Mouse (Mus musculus) forebrain, embryonic 16.5 days (tissue): ENCODE results near the gene Ackr4. TPM values are rescaled to one million over a fixed set of nuclear protein-coding genes. Genes with fewer than 3 reads are reported as not detected.

Experiments used
- ATAC-seq: fragments of 200-750 bp; cut with Nextera tagmentation; 2 replicates; pipeline ENCODE4 v1.8.0; 2017; ENCODE audit warnings: mild to moderate bottlenecking, moderate library complexity
- H3K27ac ChIP-seq: fragments of 300-500 bp; sonication (generic); 2 replicates; pipeline ENCODE4 v1.5.1; 2014; ENCODE audit warnings: low read length, control low read depth
- H3K27me3 ChIP-seq: fragments of 300-500 bp; sonication (generic); replicated peaks from 2 replicates; pipeline ENCODE4 v1.6.1; 2014; ENCODE audit warnings: low read length; ENCODE audit not compliant: control insufficient read depth, insufficient read depth
- H3K36me3 ChIP-seq: fragments of 300-500 bp; sonication (generic); 2 replicates; pipeline ENCODE4 v1.6.1; 2014; ENCODE audit not compliant: control insufficient read depth, insufficient read depth
- H3K4me1 ChIP-seq: fragments of 300-500 bp; sonication (generic); replicated peaks from 2 replicates; pipeline ENCODE4 v1.6.1; 2014; ENCODE audit warnings: low read length; ENCODE audit not compliant: control insufficient read depth, insufficient read depth
- H3K4me2 ChIP-seq: fragments of 300-500 bp; sonication (generic); 2 replicates; pipeline ENCODE4 v1.6.1; 2014; ENCODE audit warnings: mild to moderate bottlenecking, low read length, control low read depth
- H3K4me3 ChIP-seq: fragments of 300-500 bp; sonication (generic); replicated peaks from 2 replicates; pipeline ENCODE4 v1.5.1; 2014; ENCODE audit warnings: mild to moderate bottlenecking, low read length, control low read depth
- H3K9ac ChIP-seq: fragments of 300-500 bp; sonication (generic); replicated peaks from 2 replicates; pipeline ENCODE4 v1.6.1; 2014; ENCODE audit warnings: low read depth, low read length, control low read depth
- H3K9me3 ChIP-seq: fragments of 300-500 bp; sonication (generic); 2 replicates; pipeline ENCODE4 v1.6.1; 2016; ENCODE audit warnings: low read length; ENCODE audit not compliant: control insufficient read depth
- WGBS: fragments of 180-500 bp; shearing (Covaris S2); extraction: QIAGEN DNeasy Blood & Tissue Kit; methylation state at CpG from one replicate; pipeline ENCODE4 v1.1.7; 2014; 5-methylcytosine and 5-hydroxymethylcytosine counted together
- polyA plus RNA-seq: library from polyadenylated mRNA; unstranded; fragments of >200 nt; fragmentation: Nextera tagmentation; extraction: Ambion mirVana; gene quantifications from 2 replicates; pipeline ENCODE4 v1.2.1, GENCODE M21; 2015

The Ackr4 gene
- polyA plus RNA-seq, 1 experiment from 2014 or later = 0.56 TPM

DNA sequence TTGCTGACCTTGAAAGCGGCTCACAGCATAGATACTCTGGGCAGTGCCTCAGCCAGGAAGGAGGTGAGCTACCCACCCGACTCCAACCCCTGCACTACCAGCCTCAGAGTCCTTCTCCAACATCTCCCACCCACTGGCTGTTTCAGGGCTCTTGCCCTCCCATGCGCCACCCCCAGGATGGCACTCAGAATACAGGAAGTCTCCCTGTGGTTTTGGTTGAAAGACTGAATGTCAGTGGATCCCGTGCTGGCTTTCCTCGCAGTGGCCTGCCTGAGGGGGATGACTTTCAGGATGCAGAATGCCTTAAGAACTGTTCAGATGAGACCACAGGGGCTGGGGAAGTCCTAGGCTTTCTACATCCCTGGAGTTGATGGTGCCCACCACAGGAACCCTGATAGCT, 3.6 kb downstream of the Ackr4 start:
- H3K4me2 ChIP-seq = no peak overlapping the region
- H3K9ac ChIP-seq = no peak overlapping the region
- no peak overlapping the region for H3K27ac ChIP-seq
- H3K27me3 ChIP-seq = no peaks in the 10 kb centered on the region
- H3K4me1 ChIP-seq = peaks cover 14% of the 10 kb centered on the region
- no peak for ATAC-seq
- 77% methylated on average over 5 of the region's 5 CpGs for WGBS
- no peak overlapping the region for H3K4me3 ChIP-seq
- H3K9me3 ChIP-seq = no peaks in the 10 kb centered on the region
- no peaks in the 10 kb centered on the region for H3K36me3 ChIP-seq

DNA sequence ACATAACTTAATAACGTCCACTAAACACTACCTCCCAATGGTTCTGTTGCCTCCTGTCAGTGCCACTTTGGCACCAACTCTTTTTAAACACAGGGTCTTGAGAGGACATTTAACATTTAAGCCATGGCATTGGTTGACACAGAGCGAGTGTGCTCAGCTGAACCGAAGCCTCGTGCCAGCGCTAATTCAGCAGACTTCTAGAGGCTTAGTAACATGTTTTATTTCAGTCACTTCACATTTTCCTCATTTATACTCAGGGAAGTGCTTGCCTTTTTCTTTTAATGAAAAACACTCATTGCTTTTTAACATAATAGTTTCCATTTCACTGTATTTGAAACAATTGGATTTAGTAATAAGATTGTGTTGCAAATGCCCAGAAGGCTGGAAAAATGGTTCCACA, 17.6 kb downstream of the Ackr4 start:
- H3K27me3 ChIP-seq = no peaks in the 10 kb centered on the region
- H3K9ac ChIP-seq = no peak overlapping the region
- H3K4me3 ChIP-seq = no peak overlapping the region
- H3K9me3 ChIP-seq = peaks cover 5% of the 10 kb centered on the region; the same call in 1 of the 2 replicates
- no peaks in the 10 kb centered on the region for H3K4me1 ChIP-seq
- H3K4me2 ChIP-seq = no peak overlapping the region
- 95% methylated on average over 5 of the region's 5 CpGs for WGBS
- no peaks in the 10 kb centered on the region for H3K36me3 ChIP-seq
- ATAC-seq = no peak
- no peak overlapping the region for H3K27ac ChIP-seq

DNA sequence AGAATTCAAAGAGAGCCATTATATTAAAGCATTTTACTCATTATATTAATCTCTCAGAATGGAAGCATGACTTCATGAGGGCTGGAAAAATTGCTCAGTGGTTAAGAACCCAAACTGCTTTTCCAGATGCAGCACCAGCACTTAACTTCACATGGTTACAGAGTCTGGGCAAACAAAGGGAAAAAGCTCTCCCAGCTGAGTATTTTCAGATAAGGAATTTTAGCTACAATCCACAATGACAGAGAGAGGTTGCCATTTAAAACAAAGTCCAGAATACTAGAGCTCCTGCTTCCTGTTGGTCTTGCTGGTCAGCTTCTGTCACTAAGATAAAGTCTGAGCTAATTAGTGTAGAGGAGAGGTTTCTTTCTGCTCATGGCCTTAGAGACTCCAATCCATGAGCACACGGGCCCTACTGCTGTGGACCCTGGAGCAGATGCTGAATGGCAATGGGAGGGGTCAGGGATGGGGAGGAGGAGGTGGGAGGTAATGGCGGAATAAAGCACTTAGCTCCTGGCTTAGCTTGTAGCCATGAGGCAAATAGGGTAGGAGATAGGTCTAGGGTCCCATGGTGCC, 18.1 kb downstream of the Ackr4 start:
- 66% methylated on average over 2 of the region's 2 CpGs for WGBS
- Histone ChIP-seq H3K36me3 (no peaks in the 10 kb centered on the region), H3K27me3 (no peaks in the 10 kb centered on the region), H3K9me3 (peaks cover 5% of the 10 kb centered on the region; the same call in 1 of the 2 replicates), H3K27ac (no peak overlapping the region), H3K4me3 (no peak overlapping the region), H3K4me2 (no peak overlapping the region), H3K9ac (no peak overlapping the region), H3K4me1 (no peaks in the 10 kb centered on the region)
- no peak for ATAC-seq

DNA sequence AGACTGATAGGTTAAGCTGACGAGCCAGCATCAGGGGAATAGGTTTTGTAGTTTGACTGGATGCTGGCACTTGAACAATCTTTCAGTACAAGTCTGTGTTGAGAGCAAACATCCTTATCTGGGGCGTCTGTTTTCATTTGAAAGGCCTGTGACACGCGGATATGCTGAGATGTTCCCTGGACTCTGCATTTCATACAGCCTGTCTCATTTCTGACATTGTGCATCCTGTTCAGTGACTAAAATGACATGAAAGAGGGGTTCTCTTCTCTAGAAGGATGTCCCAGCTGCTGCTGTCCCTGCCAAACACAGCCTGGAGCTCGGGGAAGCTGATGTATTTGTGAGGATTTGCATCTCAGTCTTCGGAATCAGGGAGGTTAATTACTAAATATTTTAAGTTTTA, 19.3 kb downstream of the Ackr4 start:
- Histone ChIP-seq H3K4me1 (no peaks in the 10 kb centered on the region; the same call in 1 of the 2 replicates), H3K4me2 (no peak overlapping the region), H3K9me3 (peaks cover 5% of the 10 kb centered on the region; the same call in 1 of the 2 replicates), H3K4me3 (no peak overlapping the region), H3K9ac (no peak overlapping the region), H3K27me3 (no peaks in the 10 kb centered on the region), H3K27ac (no peak overlapping the region), H3K36me3 (no peaks in the 10 kb centered on the region)
- no peak for ATAC-seq
- 83% methylated on average over 6 of the region's 6 CpGs for WGBS

DNA sequence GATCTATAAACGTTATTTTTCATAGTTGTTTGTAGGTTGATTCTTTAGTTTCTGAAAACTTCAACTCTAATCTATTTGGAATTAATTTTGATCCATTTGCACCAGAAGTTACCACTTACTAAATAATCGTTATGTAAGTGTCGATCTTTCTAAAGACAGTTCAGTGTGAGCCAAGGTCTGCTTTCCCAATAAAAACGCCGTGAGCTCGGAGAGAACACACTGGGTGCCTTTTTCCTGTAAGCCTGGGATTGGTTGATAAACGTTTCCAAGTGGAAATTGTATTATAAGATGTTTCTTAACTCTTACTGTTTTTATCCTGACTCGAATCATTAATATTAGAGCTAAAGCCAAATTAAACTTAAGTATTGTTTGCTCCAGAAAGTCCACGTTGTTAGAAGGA, 19.8 kb downstream of the Ackr4 start:
- Histone ChIP-seq H3K9me3 (peaks cover 4% of the 10 kb centered on the region; the same call in 1 of the 2 replicates), H3K36me3 (no peaks in the 10 kb centered on the region), H3K27me3 (no peaks in the 10 kb centered on the region), H3K9ac (no peak overlapping the region), H3K4me2 (no peak overlapping the region), H3K4me3 (no peak overlapping the region), H3K4me1 (no peaks in the 10 kb centered on the region; the same call in 1 of the 2 replicates), H3K27ac (no peak overlapping the region)
- 81% methylated on average over 9 of the region's 9 CpGs for WGBS
- ATAC-seq = no peak

DNA sequence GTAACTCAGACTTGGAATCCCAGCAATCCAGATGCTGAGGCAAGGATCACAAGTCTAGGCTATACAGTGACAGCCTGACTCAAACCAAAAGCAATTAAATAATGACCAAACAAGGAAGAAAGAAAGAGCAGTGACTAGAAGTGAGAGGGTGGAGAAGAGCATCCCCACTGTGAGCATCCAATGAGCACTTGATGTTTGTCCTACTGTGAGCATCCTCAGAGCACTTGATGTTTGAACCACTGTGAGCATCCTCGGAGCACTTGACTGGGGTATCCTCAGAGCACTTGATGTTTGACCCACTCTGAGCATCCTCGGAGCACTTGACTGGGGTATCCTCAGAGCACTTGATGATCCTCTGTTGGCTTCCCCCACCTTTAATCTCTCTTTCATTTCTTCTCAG, 21.7 kb downstream of the Ackr4 start:
- H3K27me3 ChIP-seq = no peaks in the 10 kb centered on the region
- H3K9ac ChIP-seq = no peak overlapping the region
- H3K4me2 ChIP-seq = no peak overlapping the region
- no peaks in the 10 kb centered on the region; the same call in 1 of the 2 replicates for H3K4me1 ChIP-seq
- no peaks in the 10 kb centered on the region for H3K36me3 ChIP-seq
- H3K4me3 ChIP-seq = no peak overlapping the region
- 79% methylated on average over 2 of the region's 2 CpGs for WGBS
- no peak overlapping the region for H3K27ac ChIP-seq
- ATAC-seq = no peak
- H3K9me3 ChIP-seq = no peaks in the 10 kb centered on the region

DNA sequence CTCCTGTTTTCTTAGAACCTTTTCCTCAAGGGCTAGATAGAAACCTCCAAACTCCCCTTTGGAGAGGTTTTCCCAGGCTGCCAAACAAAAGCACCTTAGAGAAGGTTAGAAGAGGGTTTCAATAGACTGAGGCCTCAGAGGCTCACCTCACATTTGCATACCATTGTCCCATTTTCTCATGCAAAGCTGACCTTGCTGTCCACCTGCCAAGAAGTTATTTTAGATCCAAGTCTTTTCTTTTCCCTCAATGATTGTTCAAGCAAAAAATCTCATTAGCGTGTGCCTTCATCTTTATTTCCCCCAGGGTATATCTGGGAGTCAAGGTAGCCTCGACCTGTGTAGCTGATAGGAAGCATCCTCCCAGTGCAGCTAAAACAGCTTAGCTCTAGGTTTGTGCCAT, 23.8 kb downstream of the Ackr4 start:
- no peak overlapping the region for H3K4me3 ChIP-seq
- no peak overlapping the region for H3K4me2 ChIP-seq
- H3K9me3 ChIP-seq = no peaks in the 10 kb centered on the region
- no peaks in the 10 kb centered on the region for H3K36me3 ChIP-seq
- no peak for ATAC-seq
- no peak overlapping the region for H3K9ac ChIP-seq
- 16% methylated on average over 2 of the region's 2 CpGs for WGBS
- H3K4me1 ChIP-seq = no peaks in the 10 kb centered on the region; the same call in 1 of the 2 replicates
- H3K27ac ChIP-seq = no peak overlapping the region
- H3K27me3 ChIP-seq = no peaks in the 10 kb centered on the region

DNA sequence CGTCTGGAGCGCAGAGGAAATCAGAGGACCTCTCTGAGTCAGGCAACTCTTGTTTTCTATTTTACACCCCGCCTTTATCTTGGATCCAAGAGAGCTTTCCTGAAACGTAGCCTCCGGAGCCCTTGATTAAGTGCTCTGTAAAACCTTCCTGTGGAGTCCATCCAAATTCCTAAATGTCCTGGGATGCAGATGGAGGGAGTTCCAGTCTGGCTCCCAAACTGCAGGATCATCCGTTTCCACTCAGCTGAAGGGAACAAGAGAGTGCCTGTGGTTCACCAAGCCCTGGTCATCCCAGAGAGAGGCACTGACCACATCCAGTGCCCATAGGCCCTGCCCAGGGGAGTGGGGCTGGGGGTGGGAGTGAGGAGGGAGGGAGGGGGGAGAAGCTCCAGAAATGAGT, 24.4 kb downstream of the Ackr4 start:
- H3K27me3 ChIP-seq = no peaks in the 10 kb centered on the region
- H3K4me1 ChIP-seq = no peaks in the 10 kb centered on the region; the same call in 1 of the 2 replicates
- H3K4me3 ChIP-seq = no peak overlapping the region
- no peak for ATAC-seq
- H3K4me2 ChIP-seq = no peak overlapping the region
- no peaks in the 10 kb centered on the region for H3K9me3 ChIP-seq
- 25% methylated on average over 6 of the region's 6 CpGs for WGBS
- H3K36me3 ChIP-seq = no peaks in the 10 kb centered on the region
- no peak overlapping the region for H3K9ac ChIP-seq
- H3K27ac ChIP-seq = no peak overlapping the region

DNA sequence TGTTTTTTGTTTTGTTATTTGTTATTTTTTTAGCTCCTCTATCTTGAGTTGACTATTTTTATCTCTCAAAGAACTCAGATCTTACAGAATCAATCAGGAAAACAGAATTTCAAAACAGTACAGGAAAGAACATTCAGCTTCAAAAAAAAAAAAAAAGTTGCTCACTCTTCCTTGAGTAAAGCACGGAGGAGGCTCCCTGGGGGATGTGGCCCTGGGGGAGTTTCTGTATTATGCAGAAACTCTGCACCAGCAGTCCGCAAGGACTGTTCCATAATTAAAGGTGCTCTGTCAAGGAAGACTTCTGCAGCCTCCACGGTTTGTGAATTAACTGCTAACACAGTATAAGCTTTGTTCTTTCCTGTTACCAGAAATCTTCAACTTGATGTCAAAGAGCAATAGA, 25.3 kb downstream of the Ackr4 start:
- Histone ChIP-seq H3K9me3 (no peaks in the 10 kb centered on the region), H3K36me3 (no peaks in the 10 kb centered on the region), H3K4me3 (no peak overlapping the region), H3K27ac (no peak overlapping the region), H3K27me3 (no peaks in the 10 kb centered on the region), H3K9ac (no peak overlapping the region), H3K4me2 (no peak overlapping the region), H3K4me1 (no peaks in the 10 kb centered on the region; the same call in 1 of the 2 replicates)
- no peak for ATAC-seq
- 12% methylated on average over 3 of the region's 3 CpGs for WGBS

DNA sequence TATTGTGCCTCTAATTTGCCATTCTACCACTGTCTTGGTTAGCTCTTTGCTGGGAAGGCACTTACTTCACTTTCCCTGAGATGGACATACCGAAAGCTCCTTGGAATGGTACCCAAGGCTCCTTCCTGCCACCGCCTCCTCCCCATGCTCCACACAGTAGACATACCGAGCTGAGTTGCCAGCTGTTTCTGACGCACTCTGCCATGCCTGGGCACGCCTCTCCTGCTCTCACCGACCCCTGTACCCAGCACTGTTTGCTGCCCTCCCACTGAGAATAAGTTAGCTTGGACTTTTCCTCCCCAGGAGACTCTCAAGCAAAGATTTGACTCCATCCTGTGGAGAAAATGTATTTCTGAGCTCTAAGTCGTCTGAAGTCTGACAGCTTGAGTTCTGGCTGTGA, 25.9 kb downstream of the Ackr4 start:
- WGBS = 48% methylated on average over 7 of the region's 7 CpGs
- no peaks in the 10 kb centered on the region for H3K9me3 ChIP-seq
- no peak overlapping the region for H3K9ac ChIP-seq
- no peak overlapping the region for H3K27ac ChIP-seq
- ATAC-seq = no peak
- no peaks in the 10 kb centered on the region; the same call in 1 of the 2 replicates for H3K4me1 ChIP-seq
- no peaks in the 10 kb centered on the region for H3K36me3 ChIP-seq
- H3K4me3 ChIP-seq = no peak overlapping the region
- no peak overlapping the region for H3K4me2 ChIP-seq
- H3K27me3 ChIP-seq = no peaks in the 10 kb centered on the region
